Comparison of ENCODE assay signal across 25 mouse cellular contexts in genomic region chr4:108951663-108952062, GRCm38 (mm10). TPM values are rescaled to one million over a fixed set of nuclear protein-coding genes. Genes with fewer than 3 reads are reported as not detected.
DNase-seq lines count a peak whose midpoint lies in the region; ATAC-seq and TF ChIP-seq lines count a peak whose summit lies in the region.
"Had no signal": no experiment of that assay in that cellular context is flagged by ENCODE, and none has a peak within 500 bp of the region (broad histone marks: within the 10 kb centered on the region; RNA-seq: fewer than 3 reads in every experiment).

No protein-coding gene starts in this region.

- peak; percentile 52 for DNase-seq in heart, adult 11 months
- DNase-seq in heart, adult 8-10 months (ENCODE audit: low spot score) = no peak
- DNase-seq in brain, adult 2 months (ENCODE audit: low read depth, low spot score) = peak; percentile 36
- DNase-seq in gastrocnemius, adult 2 months = no peak
- no peak for DNase-seq in urinary bladder, postnatal 14 days (ENCODE audit: low spot score)
- DNase-seq in right cerebral cortex, postnatal 25 days = no peak
- DNase-seq: adrenal gland, adult 8-10 months; adrenal gland, postnatal 14 days; adrenal gland, postnatal 36 days; cerebellum, adult 11 months; cerebellum, adult 8-10 months; cerebellum, adult 9-11 months; cerebellum, postnatal 14 days; cerebellum, postnatal 36 days; embryo, embryonic 11 days had no signal

- H3K27ac ChIP-seq in gastrocnemius, adult 2 months = no peak overlapping the region
- H3K27ac ChIP-seq: embryonic facial prominence, embryonic 13.5 days; embryonic facial prominence, embryonic 15.5 days; forebrain, embryonic 10.5 days; forebrain, embryonic 12.5 days had no signal

- TF ChIP-seq CTCF in gastrocnemius, adult 2 months (IDR thresholded peaks at IDR 0.05) = no peak

- H3K4me3 ChIP-seq in gastrocnemius, adult 2 months = no peak overlapping the region
- H3K4me3 ChIP-seq: embryonic facial prominence, embryonic 13.5 days; embryonic facial prominence, embryonic 15.5 days; erythroblast, embryonic 14.5 days; forebrain, embryonic 10.5 days; forebrain, embryonic 12.5 days had no signal

- ATAC-seq in megakaryocyte, adult 5-6 weeks (ENCODE audit: poor library complexity, severe bottlenecking) = peak; percentile 63
- ATAC-seq: activated CD4-positive, CD25-positive, alpha-beta regulatory T cell, adult 4 months; forebrain, embryonic 14.5 days; forebrain, embryonic 16.5 days; Patski had no signal

- intact Hi-C loops in gastrocnemius, adult 2 months (cut with DNase I) = no loop called here

RNA-seq across cellular contexts. Expression of gene Nrd1, which starts 48.8 kb away (rescaled TPM):
- total RNA-seq in heart, adult 8-10 months (2022) = 100 to 1,000 TPM; 123 to 146 (median 141) TPM
- total RNA-seq in megakaryocyte, adult 5-6 weeks (2015) = 121 and 143 TPM in 2 replicates
- 102 and 137 TPM in 2 replicates for total RNA-seq in megakaryocyte, adult 5-6 weeks (2017)
- total RNA-seq in gastrocnemius, adult 2 months (2021) = 100 to 1,000 TPM; 150 to 175 TPM

Comparison
In these comparisons a context has a peak if more than half of its experiments do, and no peak if none do; other contexts are left out.
1. DNase-seq: peak in heart, adult 11 months (single experiment) and brain, adult 2 months (single experiment); none in heart, adult 8-10 months (single experiment), gastrocnemius, adult 2 months (single experiment), urinary bladder, postnatal 14 days (single experiment) and right cerebral cortex, postnatal 25 days (single experiment).